Mouse (Mus musculus) heart, adult 2 months (tissue): ENCODE results near the gene Ifna2.

ENCODE experiments used
- CTCF ChIP-seq: fragments of 200-600 bp; IDR thresholded peaks from 2 replicates; pipeline ENCODE4 v1.8.1; 2022; ENCODE audit warnings: antibody characterized with exemption, mild to moderate bottlenecking, moderate library complexity
- EP300 ChIP-seq: fragments of 200-500 bp; IDR thresholded peaks from 2 replicates; pipeline ENCODE4 v1.6.1; 2011; ENCODE audit warnings: low read depth, low read length, control low read depth; ENCODE audit not compliant: insufficient read depth
- POLR2A ChIP-seq: fragments of 200-500 bp; IDR thresholded peaks from 2 replicates; pipeline ENCODE4 v1.6.1; 2011; ENCODE audit warnings: mild to moderate bottlenecking, low read depth, low read length, control low read depth; ENCODE audit not compliant: insufficient read depth

GRCm38 (mm10) chr4:88692537-88692936 is 8.8 kb upstream of the Ifna2 start:
- no peak for TF ChIP-seq CTCF
- no peak for TF ChIP-seq POLR2A
- TF ChIP-seq EP300 = no peak
